Mouse (Mus musculus): Measurements from ENCODE around the gene Pgam2. TPM values are rescaled to one million over a fixed set of nuclear protein-coding genes. Genes with fewer than 3 reads are reported as not detected.
A peak's percentile ranks its signal among the peaks of the same experiment; 100 is the strongest.

Gene Pgam2
- polyA plus RNA-seq (2014; fragmentation: Nextera tagmentation; extraction: Ambion mirVana) = 157 and 228 TPM in 2 replicates

GRCm38 (mm10) chr11:5803551-5803981 is at the start of gene Pgam2:
Gene Pgam2 (minus strand): TSS chr11:5803733.
- H3K4me3 ChIP-seq (ENCODE audit: low read depth, low read length) = peak within 1 kb of the TSS; percentile 10; the same call in 1 of the 2 replicates
- H3K27ac ChIP-seq (replicated peaks; ENCODE audit: low read depth, low read length) = no peak within 1 kb of the TSS; the same call in 1 of the 2 replicates
- WGBS = 51% methylated on average over 8 of the region's 8 CpGs
- no peaks in the 10 kb centered on the region for H3K27me3 ChIP-seq (replicated peaks; ENCODE audit: control insufficient read depth, insufficient read depth, low read length)
- H3K36me3 ChIP-seq (ENCODE audit: control insufficient read depth, insufficient read depth, low read length) = peaks cover 27% of the 10 kb centered on the region
- H3K4me2 ChIP-seq (ENCODE audit: low read depth, low read length) = peak within 1 kb of the TSS; percentile 21; the same call in 1 of the 2 replicates
- H3K9ac ChIP-seq (ENCODE audit: low read depth, low read length) = peak within 1 kb of the TSS; percentile 28; the same call in 1 of the 2 replicates
- peak; percentile 68 for ATAC-seq (ENCODE audit: low read depth)
- peak; percentile 68 for DNase-seq (ENCODE audit: low spot score)
- no peaks in the 10 kb centered on the region for H3K9me3 ChIP-seq (ENCODE audit: control insufficient read depth, low read length)
- peaks cover 3% of the 10 kb centered on the region; the same call in 1 of the 2 replicates for H3K4me1 ChIP-seq (ENCODE audit: control insufficient read depth, insufficient read depth, low read length)

- no peak overlapping the region for H3K27ac ChIP-seq (replicated peaks; ENCODE audit: low read depth, low read length)
- no peak for ATAC-seq (ENCODE audit: low read depth)
- no peaks in the 10 kb centered on the region for H3K36me3 ChIP-seq (ENCODE audit: control insufficient read depth, insufficient read depth, low read length)
- no peak overlapping the region for H3K4me2 ChIP-seq (ENCODE audit: low read depth, low read length)
- no peaks in the 10 kb centered on the region for H3K9me3 ChIP-seq (ENCODE audit: control insufficient read depth, low read length)
- WGBS = 18% methylated on average over 1 of the region's 1 CpGs
- DNase-seq (ENCODE audit: low spot score) = no peak
- H3K27me3 ChIP-seq (replicated peaks; ENCODE audit: control insufficient read depth, insufficient read depth, low read length) = no peaks in the 10 kb centered on the region
- H3K4me1 ChIP-seq (ENCODE audit: control insufficient read depth, insufficient read depth, low read length) = peaks cover 16% of the 10 kb centered on the region
- H3K4me3 ChIP-seq (ENCODE audit: low read depth, low read length) = no peak overlapping the region
- H3K9ac ChIP-seq (ENCODE audit: low read depth, low read length) = no peak overlapping the region
These were observed 48.8 kb upstream of the Pgam2 start for GRCm38 (mm10) chr11:5852314-5852713.

GRCm38 (mm10) chr11:5851021-5851736 is 47.6 kb upstream of the Pgam2 start:
- Histone ChIP-seq H3K4me3 (ENCODE audit: low read depth, low read length) (no peak overlapping the region), H3K9ac (ENCODE audit: low read depth, low read length) (no peak overlapping the region), H3K36me3 (ENCODE audit: control insufficient read depth, insufficient read depth, low read length) (no peaks in the 10 kb centered on the region), H3K4me2 (ENCODE audit: low read depth, low read length) (no peak overlapping the region), H3K27me3 (replicated peaks; ENCODE audit: control insufficient read depth, insufficient read depth, low read length) (no peaks in the 10 kb centered on the region), H3K4me1 (ENCODE audit: control insufficient read depth, insufficient read depth, low read length) (peaks cover 9% of the 10 kb centered on the region), H3K9me3 (ENCODE audit: control insufficient read depth, low read length) (no peaks in the 10 kb centered on the region), H3K27ac (replicated peaks; ENCODE audit: low read depth, low read length) (no peak overlapping the region; the same call in 1 of the 2 replicates)
- ATAC-seq (ENCODE audit: low read depth) (no peak), DNase-seq (ENCODE audit: low spot score) (no peak)
- WGBS = 52% methylated on average over 4 of the region's 4 CpGs

GRCm38 (mm10) chr11:5850452-5850851 is 46.9 kb upstream of the Pgam2 start:
- H3K4me1 ChIP-seq (ENCODE audit: control insufficient read depth, insufficient read depth, low read length) = peaks cover 3% of the 10 kb centered on the region; the same call in 1 of the 2 replicates
- no peak overlapping the region for H3K4me2 ChIP-seq (ENCODE audit: low read depth, low read length)
- no peaks in the 10 kb centered on the region for H3K9me3 ChIP-seq (ENCODE audit: control insufficient read depth, low read length)
- H3K4me3 ChIP-seq (ENCODE audit: low read depth, low read length) = no peak overlapping the region
- H3K36me3 ChIP-seq (ENCODE audit: control insufficient read depth, insufficient read depth, low read length) = no peaks in the 10 kb centered on the region
- ATAC-seq (ENCODE audit: low read depth) = no peak
- no peak overlapping the region for H3K27ac ChIP-seq (replicated peaks; ENCODE audit: low read depth, low read length)
- DNase-seq (ENCODE audit: low spot score) = peak; percentile 59
- H3K27me3 ChIP-seq (replicated peaks; ENCODE audit: control insufficient read depth, insufficient read depth, low read length) = no peaks in the 10 kb centered on the region
- H3K9ac ChIP-seq (ENCODE audit: low read depth, low read length) = no peak overlapping the region
- WGBS = 69% methylated on average over 5 of the region's 5 CpGs

- Histone ChIP-seq H3K36me3 (ENCODE audit: control insufficient read depth, insufficient read depth, low read length) (no peaks in the 10 kb centered on the region), H3K4me1 (ENCODE audit: control insufficient read depth, insufficient read depth, low read length) (peaks cover 3% of the 10 kb centered on the region; the same call in 1 of the 2 replicates), H3K27ac (replicated peaks; ENCODE audit: low read depth, low read length) (no peak overlapping the region), H3K27me3 (replicated peaks; ENCODE audit: control insufficient read depth, insufficient read depth, low read length) (no peaks in the 10 kb centered on the region), H3K4me3 (ENCODE audit: low read depth, low read length) (no peak overlapping the region), H3K9ac (ENCODE audit: low read depth, low read length) (no peak overlapping the region), H3K9me3 (ENCODE audit: control insufficient read depth, low read length) (no peaks in the 10 kb centered on the region), H3K4me2 (ENCODE audit: low read depth, low read length) (no peak overlapping the region)
- DNase-seq (ENCODE audit: low spot score) (peak; percentile 31), ATAC-seq (ENCODE audit: low read depth) (no peak)
- 80% methylated on average over 1 of the region's 2 CpGs for WGBS
These were observed 45.8 kb upstream of the Pgam2 start for GRCm38 (mm10) chr11:5849316-5849715.

GRCm38 (mm10) chr11:5848741-5849140 is 45.2 kb upstream of the Pgam2 start:
- DNase-seq (ENCODE audit: low spot score) (peak; percentile 62), ATAC-seq (ENCODE audit: low read depth) (peak; percentile 62; the same call in 1 of the 2 replicates)
- H3K9ac ChIP-seq (ENCODE audit: low read depth, low read length) = no peak overlapping the region
- H3K4me1 ChIP-seq (ENCODE audit: control insufficient read depth, insufficient read depth, low read length) = peaks cover 3% of the 10 kb centered on the region; the same call in 1 of the 2 replicates
- no peaks in the 10 kb centered on the region for H3K9me3 ChIP-seq (ENCODE audit: control insufficient read depth, low read length)
- H3K27ac ChIP-seq (replicated peaks; ENCODE audit: low read depth, low read length) = no peak overlapping the region
- no peak overlapping the region for H3K4me3 ChIP-seq (ENCODE audit: low read depth, low read length)
- H3K4me2 ChIP-seq (ENCODE audit: low read depth, low read length) = no peak overlapping the region
- H3K27me3 ChIP-seq (replicated peaks; ENCODE audit: control insufficient read depth, insufficient read depth, low read length) = no peaks in the 10 kb centered on the region
- no peaks in the 10 kb centered on the region for H3K36me3 ChIP-seq (ENCODE audit: control insufficient read depth, insufficient read depth, low read length)
- 46% methylated on average over 6 of the region's 6 CpGs for WGBS

- no peak overlapping the region for H3K27ac ChIP-seq (replicated peaks; ENCODE audit: low read depth, low read length)
- DNase-seq (ENCODE audit: low spot score) (no peak), ATAC-seq (ENCODE audit: low read depth) (no peak)
- no peak overlapping the region for H3K4me2 ChIP-seq (ENCODE audit: low read depth, low read length)
- H3K27me3 ChIP-seq (replicated peaks; ENCODE audit: control insufficient read depth, insufficient read depth, low read length) = no peaks in the 10 kb centered on the region
- 60% methylated on average over 7 of the region's 7 CpGs for WGBS
- H3K36me3 ChIP-seq (ENCODE audit: control insufficient read depth, insufficient read depth, low read length) = no peaks in the 10 kb centered on the region
- H3K9me3 ChIP-seq (ENCODE audit: control insufficient read depth, low read length) = no peaks in the 10 kb centered on the region
- H3K9ac ChIP-seq (ENCODE audit: low read depth, low read length) = no peak overlapping the region
- H3K4me3 ChIP-seq (ENCODE audit: low read depth, low read length) = no peak overlapping the region
- H3K4me1 ChIP-seq (ENCODE audit: control insufficient read depth, insufficient read depth, low read length) = peaks cover 3% of the 10 kb centered on the region; the same call in 1 of the 2 replicates
These were observed 43.3 kb upstream of the Pgam2 start for GRCm38 (mm10) chr11:5846639-5847345.

- Histone ChIP-seq H3K27ac (replicated peaks; ENCODE audit: low read depth, low read length) (no peak overlapping the region), H3K9ac (ENCODE audit: low read depth, low read length) (no peak overlapping the region), H3K27me3 (replicated peaks; ENCODE audit: control insufficient read depth, insufficient read depth, low read length) (no peaks in the 10 kb centered on the region), H3K4me2 (ENCODE audit: low read depth, low read length) (no peak overlapping the region), H3K36me3 (ENCODE audit: control insufficient read depth, insufficient read depth, low read length) (no peaks in the 10 kb centered on the region), H3K4me1 (ENCODE audit: control insufficient read depth, insufficient read depth, low read length) (no peaks in the 10 kb centered on the region; the same call in 1 of the 2 replicates), H3K9me3 (ENCODE audit: control insufficient read depth, low read length) (no peaks in the 10 kb centered on the region), H3K4me3 (ENCODE audit: low read depth, low read length) (no peak overlapping the region)
- DNase-seq (ENCODE audit: low spot score) (no peak), ATAC-seq (ENCODE audit: low read depth) (no peak)
- 80% methylated on average over 3 of the region's 3 CpGs for WGBS
These were observed 39.6 kb upstream of the Pgam2 start for GRCm38 (mm10) chr11:5843131-5843530.
